Mouse (Mus musculus): ENCODE results near the gene Hmg20b. TPM values are rescaled to one million over a fixed set of nuclear protein-coding genes. Genes with fewer than 3 reads are reported as not detected.

The Hmg20b gene
- 10 to 100 TPM; 14.4 to 17.3 TPM for polyA plus RNA-seq (2017; shearing (Covaris generic))

GRCm38 (mm10) chr10:81350351-81351063 lies at the start of gene Hmg20b:
Hmg20b (minus strand) TSS chr10:81350480.
- ATAC-seq: peak; percentile 95

- ATAC-seq: no peak
Measured at GRCm38 (mm10) chr10:81399798-81400308, 49.6 kb upstream of the Hmg20b start.

- no peak for ATAC-seq
Measured at GRCm38 (mm10) chr10:81399296-81399695, 49.0 kb upstream of the Hmg20b start.

- ATAC-seq: no peak
Measured at GRCm38 (mm10) chr10:81396749-81397148, 46.5 kb upstream of the Hmg20b start.

- no peak for ATAC-seq
Measured at GRCm38 (mm10) chr10:81395865-81396264, 45.6 kb upstream of the Hmg20b start.

- peak; percentile 79 for ATAC-seq
Measured at GRCm38 (mm10) chr10:81395127-81395526, 44.8 kb upstream of the Hmg20b start.

- no peak for ATAC-seq
Measured at GRCm38 (mm10) chr10:81393456-81394063, 43.3 kb upstream of the Hmg20b start.

- ATAC-seq: no peak
Measured at GRCm38 (mm10) chr10:81392781-81393185, 42.5 kb upstream of the Hmg20b start, which contains the start of gene Smim24. Smim24 (plus strand) TSS chr10:81393051.

- no peak for ATAC-seq
Measured at GRCm38 (mm10) chr10:81392270-81392669, 42.0 kb upstream of the Hmg20b start.

GRCm38 (mm10) chr10:81390678-81390965 lies 40.3 kb upstream of the Hmg20b start:
- no peak for ATAC-seq

GRCm38 (mm10) chr10:81389801-81390677 lies 39.8 kb upstream of the Hmg20b start:
- peak; percentile 71 for ATAC-seq

- ATAC-seq: no peak
Measured at GRCm38 (mm10) chr10:81389373-81389772, 39.1 kb upstream of the Hmg20b start.

- no peak for ATAC-seq
Measured at GRCm38 (mm10) chr10:81388505-81389055, 38.3 kb upstream of the Hmg20b start, which contains the start of gene Gm48552. Gm48552 (plus strand) TSS chr10:81389005.

- ATAC-seq: no peak
Measured at GRCm38 (mm10) chr10:81387716-81388115, 37.4 kb upstream of the Hmg20b start.

- no peak for ATAC-seq
Measured at GRCm38 (mm10) chr10:81385603-81386306, 35.5 kb upstream of the Hmg20b start.

- peak; percentile 24 for ATAC-seq
Measured at GRCm38 (mm10) chr10:81384605-81384982, 34.3 kb upstream of the Hmg20b start.

- ATAC-seq: peak; percentile 94
Measured at GRCm38 (mm10) chr10:81383802-81384604, 33.7 kb upstream of the Hmg20b start, which contains the start of the genes Dohh and Gm48551. Dohh (plus strand) TSS chr10:81384428. Gm48551 (plus strand) TSS chr10:81384466.

GRCm38 (mm10) chr10:81382039-81382438 lies 31.8 kb upstream of the Hmg20b start:
- ATAC-seq: no peak

GRCm38 (mm10) chr10:81379809-81380378 lies 29.6 kb upstream of the Hmg20b start:
- ATAC-seq: no peak

GRCm38 (mm10) chr10:81379183-81379553 lies 28.9 kb upstream of the Hmg20b start:
- ATAC-seq: no peak
